Mouse (Mus musculus) heart, adult 2 months (tissue): Measurements from ENCODE around the gene Lrfn5.

ENCODE experiments used
- CTCF ChIP-seq: fragments of 200-600 bp; IDR thresholded peaks from 2 replicates; pipeline ENCODE4 v1.8.1; 2022; ENCODE audit warnings: antibody characterized with exemption, mild to moderate bottlenecking, moderate library complexity
- EP300 ChIP-seq: fragments of 200-500 bp; IDR thresholded peaks from 2 replicates; pipeline ENCODE4 v1.6.1; 2011; ENCODE audit warnings: low read depth, low read length, control low read depth; ENCODE audit not compliant: insufficient read depth
- POLR2A ChIP-seq: fragments of 200-500 bp; IDR thresholded peaks from 2 replicates; pipeline ENCODE4 v1.6.1; 2011; ENCODE audit warnings: mild to moderate bottlenecking, low read depth, low read length, control low read depth; ENCODE audit not compliant: insufficient read depth

DNA sequence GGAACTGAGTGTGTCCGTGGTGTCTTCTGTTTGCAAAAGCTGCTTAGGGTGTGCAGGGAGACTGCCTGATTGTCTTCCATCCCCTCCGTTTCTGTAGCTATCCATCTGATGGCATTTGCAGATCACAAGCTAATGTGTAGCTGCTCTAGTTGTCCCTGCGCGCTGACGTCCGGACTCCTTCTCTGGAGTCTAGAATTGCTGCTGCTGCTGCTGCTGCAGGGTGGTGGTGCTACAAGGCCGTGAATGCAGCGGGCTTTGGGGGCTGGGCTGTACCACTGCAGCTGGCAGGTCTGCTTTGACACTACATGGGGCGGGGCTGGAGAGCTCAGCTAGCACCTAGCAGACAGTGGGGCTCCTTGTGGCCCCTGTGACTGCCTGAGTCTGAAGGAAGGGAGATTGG is 3.2 kb downstream of the Lrfn5 start:
- TF ChIP-seq POLR2A (no peak), EP300 (no peak), CTCF (no peak)
